Mouse (Mus musculus) lung, postnatal 0 days (tissue): ENCODE results near the gene Gpn2.

ENCODE experiments used
- CTCF ChIP-seq: IDR thresholded peaks from 2 replicates; pipeline ENCODE4 v1.5.1; 2016; ENCODE audit warnings: antibody characterized with exemption, mild to moderate bottlenecking
- EP300 ChIP-seq: IDR thresholded peaks from 2 replicates; pipeline ENCODE4 v1.6.1; 2016; ENCODE audit warnings: antibody characterized with exemption, mild to moderate bottlenecking, control low read depth

- peak; percentile 94 for TF ChIP-seq CTCF
- no peak for TF ChIP-seq EP300
Observed at GRCm38 (mm10) chr4:133592570-133592969, 8.4 kb downstream of the Gpn2 start.
